Comparison of ENCODE assay signal across 8 mouse cellular contexts in the genomic region with DNA sequence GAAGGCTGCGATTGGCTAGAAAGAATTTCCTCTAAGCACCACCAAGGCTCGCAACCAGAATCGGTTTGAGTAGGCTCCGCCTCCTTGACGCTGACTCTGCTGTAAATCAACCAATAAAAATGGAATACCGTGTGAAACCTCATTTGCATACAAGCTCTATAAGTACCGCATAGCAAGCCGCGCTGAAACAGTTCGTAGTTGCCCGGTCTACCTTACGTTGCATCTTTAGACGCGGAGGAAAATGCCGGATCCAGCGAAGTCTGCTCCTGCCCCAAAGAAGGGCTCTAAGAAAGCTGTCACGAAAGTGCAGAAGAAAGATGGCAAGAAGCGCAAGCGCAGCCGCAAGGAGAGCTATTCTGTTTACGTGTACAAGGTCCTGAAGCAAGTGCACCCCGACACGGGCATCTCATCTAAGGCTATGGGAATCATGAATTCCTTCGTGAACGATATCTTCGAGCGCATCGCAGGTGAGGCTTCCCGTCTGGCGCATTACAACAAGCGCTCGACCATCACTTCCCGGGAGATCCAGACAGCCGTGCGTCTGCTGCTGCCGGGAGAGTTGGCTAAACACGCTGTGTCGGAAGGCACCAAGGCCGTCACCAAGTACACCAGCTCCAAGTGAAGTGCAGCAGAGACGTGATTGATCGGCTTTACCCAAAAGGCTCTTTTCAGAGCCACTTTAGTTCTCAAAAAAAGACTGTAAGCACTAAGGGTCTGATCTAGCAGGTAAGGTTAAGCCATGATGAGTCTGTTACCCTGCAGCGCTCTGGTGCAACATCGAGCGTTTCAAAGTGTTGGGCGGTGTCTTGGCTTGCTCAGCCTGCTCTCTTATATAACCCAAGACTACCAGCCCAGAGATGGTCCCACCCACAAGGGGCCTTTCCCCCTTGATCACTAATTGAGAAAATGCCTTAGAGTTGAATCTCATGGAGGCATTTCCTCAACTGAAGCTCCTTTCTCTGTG. TPM values are rescaled to one million over a fixed set of nuclear protein-coding genes. Genes with fewer than 3 reads are reported as not detected.
DNase-seq lines count a peak whose midpoint lies in the region; ATAC-seq lines count a peak whose summit lies in the region.

A gene (plus strand): TSS at position 242 of the 964 bp plus-strand sequence.

- H3K27ac ChIP-seq in heart, embryonic 13.5 days (replicated peaks): peak within 1 kb of the TSS; percentile 95
- peak within 1 kb of the TSS; percentile 99 for H3K27ac ChIP-seq in liver, embryonic 12.5 days
- peak within 1 kb of the TSS; percentile 98 for H3K27ac ChIP-seq in stomach, embryonic 15.5 days

- H3K4me1 ChIP-seq in heart, embryonic 13.5 days: peaks cover 18% of the 10 kb centered on the region
- peaks cover 41% of the 10 kb centered on the region for H3K4me1 ChIP-seq in liver, embryonic 12.5 days
- peaks cover 3% of the 10 kb centered on the region; the same call in 1 of the 2 replicates for H3K4me1 ChIP-seq in stomach, embryonic 15.5 days

- no peaks in the 10 kb centered on the region for H3K9me3 ChIP-seq in heart, embryonic 13.5 days
- no peaks in the 10 kb centered on the region for H3K9me3 ChIP-seq in liver, embryonic 12.5 days (replicated peaks)
- no peaks in the 10 kb centered on the region for H3K9me3 ChIP-seq in stomach, embryonic 15.5 days

- peak within 1 kb of the TSS; percentile 86 for H3K4me2 ChIP-seq in heart, embryonic 13.5 days
- peak within 1 kb of the TSS; percentile 74 for H3K4me2 ChIP-seq in liver, embryonic 12.5 days
- H3K4me2 ChIP-seq in stomach, embryonic 15.5 days: peak within 1 kb of the TSS; percentile 65

- peak within 1 kb of the TSS; percentile 62 for H3K4me3 ChIP-seq in heart, embryonic 13.5 days
- H3K4me3 ChIP-seq in liver, embryonic 12.5 days: peak within 1 kb of the TSS; percentile 62
- H3K4me3 ChIP-seq in stomach, embryonic 15.5 days (replicated peaks): peak within 1 kb of the TSS; percentile 54

- no peaks in the 10 kb centered on the region for H3K27me3 ChIP-seq in heart, embryonic 13.5 days (replicated peaks)
- H3K27me3 ChIP-seq in liver, embryonic 12.5 days (replicated peaks): no peaks in the 10 kb centered on the region
- no peaks in the 10 kb centered on the region for H3K27me3 ChIP-seq in stomach, embryonic 15.5 days (replicated peaks)

- no peaks in the 10 kb centered on the region for H3K36me3 ChIP-seq in heart, embryonic 13.5 days
- H3K36me3 ChIP-seq in liver, embryonic 12.5 days: no peaks in the 10 kb centered on the region
- no peaks in the 10 kb centered on the region for H3K36me3 ChIP-seq in stomach, embryonic 15.5 days

- peak; percentile 80 for ATAC-seq in erythroid progenitor cell, adult 5-6 weeks (replicated peaks; ENCODE audit: low FRiP score, poor library complexity, severe bottlenecking)
- ATAC-seq in heart, embryonic 13.5 days (ENCODE audit: extremely low read depth, insufficient number of reproducible peaks, low FRiP score, low TSS enrichment): peak; percentile 93
- ATAC-seq in liver, embryonic 12.5 days: peak; percentile 88
- ATAC-seq in stomach, embryonic 15.5 days (ENCODE audit: insufficient read depth, low FRiP score, low read depth): peak; percentile 94

- peak; percentile 97 for DNase-seq in CD4-positive helper T cell, adult 2 months (ENCODE audit: low read depth, low spot score)
- peak; percentile 95 for DNase-seq in brain, embryonic 18.5 days (ENCODE audit: low read depth, low spot score)
- peak; percentile 93 for DNase-seq in kidney, postnatal 10 days
- DNase-seq in natural killer cell, adult 2 months (ENCODE audit: low spot score in 2 of 2): peak; percentile 89 to 92

- WGBS in heart, embryonic 13.5 days: under 1% methylated on average over 45 of the region's 45 CpGs
- WGBS in liver, embryonic 12.5 days (ENCODE audit: insufficient replicate concordance): under 1% methylated on average over 45 of the region's 45 CpGs
- WGBS in stomach, embryonic 15.5 days: under 1% methylated on average over 45 of the region's 45 CpGs

- H3K9ac ChIP-seq in heart, embryonic 13.5 days: peak within 1 kb of the TSS; percentile 85
- H3K9ac ChIP-seq in liver, embryonic 12.5 days: peak within 1 kb of the TSS; percentile 87
- H3K9ac ChIP-seq in stomach, embryonic 15.5 days: peak within 1 kb of the TSS; percentile 42

RNA-seq across cellular contexts. Expression of the gene that starts here (rescaled TPM):
- total RNA-seq in erythroid progenitor cell, adult 5-6 weeks (2015; ENCODE audit: low replicate concordance): 4,676 and 5,120 TPM in 2 replicates
- 18,393 and 25,698 TPM in 2 replicates for total RNA-seq in erythroid progenitor cell, adult 5-6 weeks (2017; ENCODE audit: low replicate concordance)
- polyA plus RNA-seq in heart, embryonic 13.5 days (2015; fragmentation: Nextera tagmentation; extraction: Ambion mirVana): 3.3 and 5.9 TPM in 2 replicates
- polyA plus RNA-seq in liver, embryonic 12.5 days (2016; fragmentation: Nextera tagmentation; extraction: Ambion mirVana): 23.6 and 31.6 TPM in 2 replicates
- 8.2 and 11.2 TPM in 2 replicates for polyA plus RNA-seq in stomach, embryonic 15.5 days (2015; fragmentation: Nextera tagmentation; extraction: Ambion mirVana)

Comparison
In these comparisons a context has a peak if more than half of its experiments do, and no peak if none do; other contexts are left out.
1. Peak in every context shown above with its lines: DNase-seq, ATAC-seq, H3K4me3 ChIP-seq and H3K27ac ChIP-seq.